In the genomic region with DNA sequence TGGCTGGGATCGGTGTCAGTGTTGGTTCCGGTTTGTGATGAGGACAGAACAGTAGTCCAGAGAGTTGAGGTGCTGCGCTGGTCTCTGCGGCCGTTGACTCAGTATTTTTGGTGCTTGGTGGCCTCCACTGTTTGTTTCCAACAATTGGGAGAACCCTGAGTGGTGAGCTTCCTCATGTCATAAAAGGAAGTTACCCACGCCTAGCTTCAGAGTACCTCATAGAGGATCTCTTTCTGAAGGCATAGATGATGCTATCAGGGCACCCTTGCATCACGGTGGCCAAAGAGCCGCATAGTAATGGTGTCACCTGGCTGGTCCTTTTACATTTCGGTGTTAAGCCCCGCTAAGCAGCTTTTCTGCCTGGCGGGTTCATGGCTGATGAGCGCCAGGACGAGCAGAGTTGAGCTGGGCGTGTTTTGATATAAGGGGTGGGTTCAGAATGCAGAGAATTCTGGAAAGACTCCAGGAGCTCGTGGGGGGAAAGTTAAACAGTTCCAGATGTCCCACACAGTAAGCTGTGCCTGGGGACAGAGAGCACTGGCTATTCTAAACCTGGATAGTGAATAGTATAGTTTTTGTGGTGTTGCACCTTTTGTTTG, we compare ENCODE assay signal across 8 mouse cellular contexts. TPM values are rescaled to one million over a fixed set of nuclear protein-coding genes. Genes with fewer than 3 reads are reported as not detected.
A peak's percentile ranks its signal among the peaks of the same experiment; 100 is the strongest.
DNase-seq lines count a peak whose midpoint lies in the region; ATAC-seq lines count a peak whose summit lies in the region.

No protein-coding gene starts in this region.

- H3K27ac ChIP-seq in heart, embryonic 10.5 days = peak overlapping the region; percentile 10; the same call in 1 of the 2 replicates

- no peaks in the 10 kb centered on the region for H3K36me3 ChIP-seq in heart, embryonic 10.5 days

- no peaks in the 10 kb centered on the region for H3K9me3 ChIP-seq in heart, embryonic 10.5 days

- DNase-seq in ovary, postnatal 10 days (ENCODE audit: low spot score) = peak; percentile 20
- no peak for DNase-seq in ovary, postnatal 36 days (ENCODE audit: low spot score)
- DNase-seq in heart, embryonic 10.5 days (ENCODE audit: low spot score) = no peak
- peak; percentile 33 for DNase-seq in kidney, adult 9 months
- DNase-seq in layer of hippocampus, postnatal 36 days = no peak

- H3K27me3 ChIP-seq in heart, embryonic 10.5 days (ENCODE audit: insufficient read depth, poor library complexity, severe bottlenecking) = no peaks in the 10 kb centered on the region

- peak; percentile 16; the same call in 1 of the 2 replicates for ATAC-seq in monocyte, adult 5-6 weeks (replicated peaks; ENCODE audit: insufficient number of reproducible peaks, low FRiP score, low TSS enrichment, poor library complexity, severe bottlenecking)
- no peak for ATAC-seq in megakaryocyte-erythroid progenitor cell, adult 5-6 weeks (replicated peaks; ENCODE audit: low FRiP score, low TSS enrichment, poor library complexity, severe bottlenecking)
- ATAC-seq in megakaryocyte progenitor cell, adult 5-6 weeks (replicated peaks; ENCODE audit: poor library complexity) = no peak

- H3K4me1 ChIP-seq in heart, embryonic 10.5 days = peaks cover 22% of the 10 kb centered on the region

- no peak overlapping the region for H3K4me3 ChIP-seq in heart, embryonic 10.5 days

- 52% methylated on average over 15 of the region's 15 CpGs for WGBS in heart, embryonic 10.5 days

RNA-seq across cellular contexts. Expression of a gene that starts 48.9 kb away (rescaled TPM):
- 14.1 and 15.6 TPM in 2 replicates for polyA plus RNA-seq in heart, embryonic 10.5 days (2016; fragmentation: Nextera tagmentation; extraction: Ambion mirVana)
- total RNA-seq in monocyte, adult 5-6 weeks (2017) = 25.2 to 30.1 TPM (median 28.5 TPM) in 3 replicates
- total RNA-seq in megakaryocyte-erythroid progenitor cell, adult 5-6 weeks (2014; fragmentation: Nextera tagmentation) = 7.4 and 7.5 TPM in 2 replicates
- 7.3 and 11.4 TPM in 2 replicates for total RNA-seq in megakaryocyte-erythroid progenitor cell, adult 5-6 weeks (2017)
- total RNA-seq in megakaryocyte progenitor cell, adult 5-6 weeks (2015) = 15.5 and 17.5 TPM in 2 replicates
- total RNA-seq in megakaryocyte progenitor cell, adult 5-6 weeks (2017) = 10.7 and 11.9 TPM in 2 replicates
- total RNA-seq in layer of hippocampus, postnatal 36 days (2021) = 10 to 100 TPM; 12.4 to 13.4 TPM

Comparison
In these comparisons a context has a peak if more than half of its experiments do, and no peak if none do; other contexts are left out.
1. DNase-seq: peak in ovary, postnatal 10 days (single experiment) and kidney, adult 9 months (single experiment); none in ovary, postnatal 36 days (single experiment), heart, embryonic 10.5 days (single experiment) and layer of hippocampus, postnatal 36 days (0 of 2).